Mouse (Mus musculus) mouse trophoblast stem cell (cell line): ENCODE data around the gene Speg.

Experiments
- in situ Hi-C, 2 experiments: fragments of 300-500 bp; cut with MseI, MboI; formaldehyde crosslinking; loops; 2 replicates in 1 of 2; 3 replicates in 1 of 2; pipeline ENCODE4 v1.15.1; 2025

Speg gene

GRCm38 (mm10) chr1:75458789-75459684 is 83.9 kb downstream of the Speg start:
- in situ Hi-C loops: no loop called here

- in situ Hi-C loops: loop anchor here (10.0 kb wide), 1 partner anchor 115 kb away; no protein-coding TSS in a partner anchor
These were observed 85.2 kb downstream of the Speg start for GRCm38 (mm10) chr1:75460297-75460696.

GRCm38 (mm10) chr1:75462636-75463035 is 87.5 kb downstream of the Speg start:
- in situ Hi-C loops: loop anchor here (10.0 kb wide), 1 partner anchor 118 kb away; no protein-coding TSS in a partner anchor

GRCm38 (mm10) chr1:75463652-75464204 is 88.6 kb downstream of the Speg start:
- in situ Hi-C loops: loop anchor here (10.0 kb wide), 1 partner anchor 119 kb away; no protein-coding TSS in a partner anchor

GRCm38 (mm10) chr1:75467215-75467927 is 92.3 kb downstream of the Speg start:
- in situ Hi-C loops: loop anchor here (10.0 kb wide), 1 partner anchor 123 kb away; no protein-coding TSS in a partner anchor

GRCm38 (mm10) chr1:75469287-75469825 is 94.3 kb downstream of the Speg start:
- in situ Hi-C loops: loop anchor here (10.0 kb wide), 1 partner anchor 125 kb away; no protein-coding TSS in a partner anchor

GRCm38 (mm10) chr1:75476441-75476840 is 101.3 kb downstream of the Speg start:
- in situ Hi-C loops: no loop called here

GRCm38 (mm10) chr1:75477264-75477965 is 102.3 kb downstream of the Speg start:
- in situ Hi-C loops: no loop called here

GRCm38 (mm10) chr1:75477966-75478290 is 102.8 kb downstream of the Speg start:
- in situ Hi-C loops: no loop called here

- in situ Hi-C loops: no loop called here
These were observed 103.4 kb downstream of the Speg start for GRCm38 (mm10) chr1:75478497-75478896.

- in situ Hi-C loops: no loop called here
These were observed 104.0 kb downstream of the Speg start, which contains the start of the genes Chpf and Tmem198 for GRCm38 (mm10) chr1:75478916-75479634. TSS of gene Chpf (minus strand) at chr1:75479307. TSS of gene Tmem198 (plus strand) at chr1:75479532.

- in situ Hi-C loops: no loop called here
These were observed 104.5 kb downstream of the Speg start for GRCm38 (mm10) chr1:75479635-75479989.

- in situ Hi-C loops: no loop called here
These were observed 104.9 kb downstream of the Speg start for GRCm38 (mm10) chr1:75480036-75480435.

GRCm38 (mm10) chr1:75480735-75481134 is 105.6 kb downstream of the Speg start:
- in situ Hi-C loops: no loop called here
